Mouse (Mus musculus) heart, embryonic 14.5 days (tissue): ENCODE results near the gene BC030499. TPM values are rescaled to one million over a fixed set of nuclear protein-coding genes. Genes with fewer than 3 reads are reported as not detected.

Experiments used
- ATAC-seq: fragments of 200-750 bp; cut with Nextera tagmentation; 2 replicates; pipeline ENCODE4 v1.8.0; 2017; ENCODE audit warnings: low read depth, moderate TSS enrichment; ENCODE audit not compliant: insufficient number of reproducible peaks, insufficient read depth, low FRiP score
- H3K27ac ChIP-seq, 2 experiments: fragments of 200-500 bp in 1 of 2; fragments of 300-500 bp in 1 of 2; sonication (generic) in 1 of 2; replicated peaks in 1 of 2; 2 replicates each; pipeline ENCODE4 v1.5.1; 2012 to 2014; ENCODE audit warnings: low read depth in 2 of 2, low read length in 2 of 2, control low read depth in 1 of 2, mild to moderate bottlenecking in 1 of 2, mixed read lengths in 1 of 2; ENCODE audit not compliant: control insufficient read depth in 1 of 2, insufficient read depth in 1 of 2
- H3K27me3 ChIP-seq: fragments of 300-500 bp; sonication (generic); 2 replicates; pipeline ENCODE4 v1.6.1; 2014; ENCODE audit warnings: mild to moderate bottlenecking, low read length, control low read depth; ENCODE audit not compliant: control insufficient read depth, insufficient read depth
- H3K36me3 ChIP-seq: fragments of 300-500 bp; sonication (generic); 2 replicates; pipeline ENCODE4 v1.6.1; 2014; ENCODE audit warnings: mild to moderate bottlenecking, control low read depth, low read length, mixed read lengths; ENCODE audit not compliant: control insufficient read depth, insufficient read depth
- H3K4me1 ChIP-seq, 2 experiments: fragments of 200-500 bp in 1 of 2; fragments of 300-500 bp in 1 of 2; sonication (generic) in 1 of 2; 2 replicates each; pipeline ENCODE4 v1.6.1; 2012 to 2014; ENCODE audit warnings: low read length in 2 of 2, control low read depth in 1 of 2, mixed read lengths in 1 of 2; ENCODE audit not compliant: control insufficient read depth in 2 of 2, insufficient read depth in 2 of 2
- H3K4me2 ChIP-seq: fragments of 300-500 bp; sonication (generic); 2 replicates; pipeline ENCODE4 v1.6.1; 2014; ENCODE audit warnings: mild to moderate bottlenecking, low read length
- H3K4me3 ChIP-seq, 2 experiments: fragments of 200-500 bp in 1 of 2; fragments of 300-500 bp in 1 of 2; sonication (generic) in 1 of 2; 2 replicates each; pipeline ENCODE4 v1.5.1; 2012 to 2014; ENCODE audit warnings: low read length in 2 of 2, mild to moderate bottlenecking in 2 of 2, control low read depth in 1 of 2, low read depth in 1 of 2, moderate library complexity in 1 of 2; ENCODE audit not compliant: control insufficient read depth in 1 of 2, insufficient read depth in 1 of 2
- H3K9ac ChIP-seq: fragments of 300-500 bp; sonication (generic); 2 replicates; pipeline ENCODE4 v1.6.1; 2014; ENCODE audit warnings: mild to moderate bottlenecking, low read length
- H3K9me3 ChIP-seq: fragments of 300-500 bp; sonication (generic); 2 replicates; pipeline ENCODE4 v1.6.1; 2016; ENCODE audit warnings: low read length, control low read depth; ENCODE audit not compliant: control insufficient read depth
- WGBS: fragments of 180-500 bp; shearing (Covaris S2); extraction: QIAGEN DNeasy Blood & Tissue Kit; methylation state at CpG from one replicate; pipeline ENCODE4 v1.1.7; 2014; 5-methylcytosine and 5-hydroxymethylcytosine counted together
- polyA plus RNA-seq: library from polyadenylated mRNA; unstranded; fragments of >200 nt; fragmentation: Nextera tagmentation; extraction: Ambion mirVana; gene quantifications from 2 replicates; pipeline ENCODE4 v1.2.1, GENCODE M21; 2014

BC030499 gene
- polyA plus RNA-seq, 1 experiment from 2014 or later, result 0.70 TPM

DNA sequence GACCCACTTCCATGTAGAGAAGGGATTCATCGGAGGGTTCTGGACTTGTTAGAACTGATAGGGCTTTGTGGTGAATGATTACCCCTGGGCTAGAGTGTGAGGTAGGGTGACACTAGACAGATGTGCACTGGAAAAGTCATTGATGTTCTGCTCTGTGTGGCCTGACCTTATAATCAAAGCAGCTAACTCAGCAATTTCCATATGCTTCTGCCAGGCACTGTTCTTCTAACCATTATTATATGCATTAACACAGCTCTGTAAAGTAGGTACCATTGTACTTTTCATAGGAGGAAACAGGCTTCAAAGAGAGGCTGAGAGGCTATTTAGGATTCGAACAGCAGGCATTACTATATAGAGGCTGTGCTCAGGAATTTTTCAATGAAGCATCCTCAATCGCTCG is 36.6 kb downstream of the BC030499 start:
- H3K27ac ChIP-seq, result no peak overlapping the region
- H3K4me2 ChIP-seq, result no peak overlapping the region
- no peak overlapping the region for H3K4me3 ChIP-seq
- no peak overlapping the region for H3K9ac ChIP-seq
- peaks cover 8 to 18% of the 10 kb centered on the region in 2 experiments; a peak in 3 of 4 replicates for H3K4me1 ChIP-seq
- no peaks in the 10 kb centered on the region for H3K9me3 ChIP-seq
- no peaks in the 10 kb centered on the region for H3K27me3 ChIP-seq
- no peak for ATAC-seq
- H3K36me3 ChIP-seq, result no peaks in the 10 kb centered on the region; the same call in 1 of the 2 replicates
- WGBS, result 85% methylated on average over 4 of the region's 4 CpGs

DNA sequence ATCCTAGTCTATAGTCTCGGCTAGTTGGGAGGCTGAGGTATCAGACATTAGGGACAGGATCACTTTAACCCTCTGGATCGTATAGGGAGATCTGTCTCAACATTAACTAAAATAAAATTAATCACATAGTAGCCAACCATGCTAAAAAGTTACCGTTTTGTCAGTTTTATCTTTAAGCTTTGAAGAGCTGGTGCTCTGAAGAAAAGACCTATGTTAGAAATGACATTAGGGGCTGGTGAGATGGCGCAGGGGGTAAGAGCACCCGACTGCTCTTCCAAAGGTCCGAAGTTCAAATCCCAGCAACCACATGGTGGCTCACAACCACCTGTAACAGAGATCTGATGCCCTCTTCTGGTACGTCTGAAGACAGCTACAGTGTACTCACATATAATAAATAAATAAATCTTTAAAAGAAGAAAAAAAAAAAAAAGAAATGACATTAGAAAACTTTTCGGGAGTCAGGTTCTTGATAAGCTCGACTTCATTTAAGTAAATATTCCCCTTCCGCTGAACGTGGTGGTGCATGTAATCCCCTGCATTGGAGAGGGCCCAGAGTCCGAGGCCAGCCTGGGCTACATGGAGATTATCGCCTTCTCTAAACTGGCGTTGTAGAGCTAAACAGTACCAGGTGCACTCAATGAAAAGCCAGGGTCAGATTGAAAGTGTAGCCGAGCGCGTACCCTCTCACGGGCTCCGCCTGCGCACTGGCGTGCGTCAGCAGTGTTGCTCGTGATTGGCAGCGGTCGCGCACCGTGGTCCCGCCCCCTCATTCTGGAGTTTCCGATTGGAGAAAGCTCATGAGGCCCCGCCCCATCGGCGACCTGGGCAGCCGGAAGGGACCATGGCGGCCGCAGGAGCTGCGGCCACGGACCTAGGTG is 37.2 kb downstream of the BC030499 start, which contains the start of gene Pigs:
Gene Pigs (plus strand): TSS at position 782 of the 878 bp plus-strand sequence.
- peak; percentile 95 for ATAC-seq
- Histone ChIP-seq H3K9me3 (no peaks in the 10 kb centered on the region), H3K9ac (peak within 1 kb of the TSS; percentile 92), H3K4me2 (peak within 1 kb of the TSS; percentile 97), H3K4me3 (peak within 1 kb of the TSS; percentile 88 to 94), H3K27ac (peak within 1 kb of the TSS in 1 of 2 experiments; percentile 34; a peak in 1 of 4 replicates), H3K36me3 (peaks cover 2% of the 10 kb centered on the region), H3K4me1 (peaks cover 6 to 13% of the 10 kb centered on the region in 2 experiments; a peak in 3 of 4 replicates), H3K27me3 (no peaks in the 10 kb centered on the region)
- WGBS, result 9% methylated on average over 37 of the region's 37 CpGs

DNA sequence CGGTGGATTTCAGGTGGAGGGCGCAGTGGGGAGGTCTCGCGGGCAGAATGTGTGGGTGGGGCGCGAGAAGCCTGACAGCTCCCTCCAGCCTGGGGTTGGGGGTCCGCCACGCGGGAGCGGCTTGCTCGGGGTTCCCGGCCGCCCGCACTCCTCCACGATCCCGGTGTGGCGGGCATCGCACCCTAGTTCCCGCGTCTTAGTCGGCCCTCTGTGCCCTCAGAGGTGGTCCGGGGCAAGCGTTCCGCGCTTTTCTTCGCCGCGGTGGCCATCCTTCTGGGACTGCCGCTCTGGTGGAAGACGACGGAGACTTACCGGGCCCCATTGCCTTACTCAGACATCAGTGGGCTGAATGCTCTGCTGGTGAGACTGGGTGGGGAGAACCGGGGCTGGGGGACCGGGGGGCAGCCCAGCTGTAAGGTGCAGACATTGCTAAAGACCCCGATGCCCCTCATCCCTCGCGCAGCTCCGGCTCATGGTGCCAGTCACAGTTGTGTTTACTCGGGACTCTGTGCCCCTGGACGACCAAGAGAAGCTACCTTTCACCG is 37.9 kb downstream of the BC030499 start:
- peak overlapping the region; percentile 88 to 94 for H3K4me3 ChIP-seq
- peak overlapping the region; percentile 97 for H3K4me2 ChIP-seq
- no peak overlapping the region for H3K27ac ChIP-seq
- under 1% methylated on average over 41 of the region's 41 CpGs for WGBS
- peaks cover 4 to 6% of the 10 kb centered on the region in 2 experiments; a peak in 3 of 4 replicates for H3K4me1 ChIP-seq
- peak; percentile 23; the same call in 1 of the 2 replicates for ATAC-seq
- H3K9me3 ChIP-seq, result no peaks in the 10 kb centered on the region
- H3K36me3 ChIP-seq, result peaks cover 9% of the 10 kb centered on the region
- H3K27me3 ChIP-seq, result no peaks in the 10 kb centered on the region
- peak overlapping the region; percentile 92 for H3K9ac ChIP-seq

DNA sequence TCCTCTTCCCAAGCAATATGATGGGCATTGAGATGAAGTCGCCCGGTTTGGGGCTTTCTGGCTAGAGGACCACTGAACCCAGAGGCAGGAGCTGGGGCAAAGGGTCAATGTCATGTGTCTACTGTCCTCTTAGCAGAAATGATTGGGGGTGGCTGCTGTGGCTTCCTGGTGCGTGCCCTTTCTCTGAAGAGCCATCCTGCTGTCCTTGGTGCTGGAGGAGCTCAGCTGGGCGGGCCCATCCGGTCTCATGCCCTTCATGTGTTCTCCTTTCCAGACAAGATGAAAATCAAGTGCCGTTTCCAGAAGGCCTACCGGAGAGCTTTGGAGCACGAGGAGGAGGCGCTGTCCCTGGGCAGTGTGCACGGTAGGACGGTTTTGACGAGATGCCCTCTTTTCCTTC is 42.0 kb downstream of the BC030499 start:
- Histone ChIP-seq H3K4me3 (no peak overlapping the region), H3K9ac (no peak overlapping the region), H3K4me2 (no peak overlapping the region), H3K4me1 (peaks cover 0 to 6% of the 10 kb centered on the region in 2 experiments; a peak in 1 of 4 replicates), H3K27me3 (no peaks in the 10 kb centered on the region), H3K27ac (no peak overlapping the region), H3K36me3 (peaks cover 43% of the 10 kb centered on the region), H3K9me3 (no peaks in the 10 kb centered on the region)
- no peak for ATAC-seq
- 93% methylated on average over 12 of the region's 12 CpGs for WGBS

DNA sequence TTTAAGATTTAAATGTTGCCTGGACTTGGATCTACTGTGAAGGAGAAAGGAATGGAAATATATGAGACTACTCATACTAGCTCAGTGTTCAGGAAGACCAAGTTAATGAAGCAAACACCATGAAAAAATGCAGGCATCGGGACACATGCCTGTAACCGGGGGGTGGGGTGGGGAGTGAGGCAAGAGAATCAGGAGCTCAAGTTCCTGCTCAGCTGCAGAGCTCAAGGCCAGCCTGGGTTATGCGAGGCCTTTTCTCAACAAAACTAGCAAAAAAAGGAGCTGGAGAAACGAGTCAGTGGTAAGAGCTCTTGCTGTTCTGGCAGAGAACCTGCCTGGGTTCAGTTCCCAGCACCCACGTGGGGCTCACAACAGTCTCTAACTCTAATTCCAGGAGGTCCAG is 43.4 kb downstream of the BC030499 start:
- Histone ChIP-seq H3K4me3 (no peak overlapping the region), H3K27ac (no peak overlapping the region), H3K4me2 (no peak overlapping the region), H3K36me3 (peaks cover 51% of the 10 kb centered on the region), H3K4me1 (peaks cover 0 to 5% of the 10 kb centered on the region in 2 experiments; a peak in 1 of 4 replicates), H3K9me3 (no peaks in the 10 kb centered on the region), H3K27me3 (no peaks in the 10 kb centered on the region), H3K9ac (no peak overlapping the region)
- 95% methylated on average over 5 of the region's 5 CpGs for WGBS
- ATAC-seq, result no peak

DNA sequence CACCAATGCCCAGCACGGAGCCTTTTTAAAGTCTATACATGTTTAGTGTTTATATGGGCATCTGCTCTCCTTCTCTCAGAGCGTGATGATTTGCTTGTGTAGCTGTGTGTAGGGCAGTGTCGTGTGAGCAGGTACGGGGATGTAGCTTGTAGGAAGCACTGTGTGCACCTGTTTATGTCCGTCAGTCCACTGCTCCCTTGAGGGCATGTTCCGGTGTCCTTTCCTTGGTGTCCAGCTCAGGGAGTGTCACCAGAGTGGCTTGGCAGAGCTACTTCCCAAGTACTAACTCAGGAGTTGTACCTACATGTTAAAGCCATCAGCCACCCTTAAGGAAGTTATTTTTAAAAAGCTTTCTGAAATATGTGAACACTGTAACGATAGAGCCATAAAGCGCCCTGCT is 46.4 kb downstream of the BC030499 start:
- 91% methylated on average over 8 of the region's 8 CpGs for WGBS
- no peak for ATAC-seq
- peaks cover 64% of the 10 kb centered on the region for H3K36me3 ChIP-seq

DNA sequence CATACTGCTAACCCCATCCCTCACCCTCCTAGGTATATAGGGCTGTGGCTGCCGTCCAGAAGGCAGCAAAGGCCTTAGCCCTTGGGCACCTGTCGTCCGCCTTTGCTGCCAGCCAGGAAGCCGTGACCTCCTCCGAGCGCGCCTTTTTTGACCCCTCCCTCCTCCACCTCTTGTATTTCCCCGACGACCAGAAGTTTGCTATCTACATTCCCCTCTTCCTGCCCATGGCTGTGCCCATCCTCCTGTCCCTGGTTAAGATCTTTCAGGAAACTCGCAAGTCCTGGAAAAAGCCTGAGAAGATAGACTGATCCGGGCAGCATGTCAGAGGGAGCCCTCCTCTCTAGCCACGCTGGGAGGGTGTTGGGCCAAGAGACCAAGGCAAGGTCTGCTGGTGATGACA is 51.1 kb downstream of the BC030499 start:
- Histone ChIP-seq H3K4me1 (peaks cover 17 to 31% of the 10 kb centered on the region in 2 experiments), H3K36me3 (peaks cover 29% of the 10 kb centered on the region), H3K4me3 (no peak overlapping the region), H3K27ac (no peak overlapping the region), H3K9me3 (no peaks in the 10 kb centered on the region), H3K9ac (no peak overlapping the region), H3K27me3 (no peaks in the 10 kb centered on the region), H3K4me2 (no peak overlapping the region)
- WGBS, result 56% methylated on average over 12 of the region's 12 CpGs
- ATAC-seq, result no peak

More for the DNA sequence above, 46.4 kb downstream of the BC030499 start:
- no peaks in the 10 kb centered on the region for H3K9me3 ChIP-seq
- no peak overlapping the region for H3K27ac ChIP-seq
- no peak overlapping the region for H3K4me2 ChIP-seq
- H3K4me3 ChIP-seq, result no peak overlapping the region
- no peak overlapping the region for H3K9ac ChIP-seq
- H3K4me1 ChIP-seq, result no peaks in the 10 kb centered on the region
- H3K27me3 ChIP-seq, result no peaks in the 10 kb centered on the region
